Mouse (Mus musculus) MEL (cell line): Measurements from ENCODE around the gene Elmsan1.

Experiments
- CHD2 ChIP-seq: IDR thresholded peaks from 2 replicates; pipeline ENCODE4 v1.6.1; 2011; ENCODE audit warnings: low read length, improper control_type of control experiment
- CTCF ChIP-seq, 3 experiments: IDR thresholded peaks in 2 of 3; conservative IDR thresholded peaks in 1 of 3; 2 replicates each; pipeline ENCODE4 v1.5.1; 2011 to 2012; ENCODE audit warnings: low read length in 3 of 3, low read depth in 2 of 3, mild to moderate bottlenecking in 2 of 3, improper control_type of control experiment in 1 of 3, inconsistent platforms in 1 of 3, mixed read lengths in 1 of 3, moderate library complexity in 1 of 3; ENCODE audit not compliant: control insufficient read depth in 1 of 3, insufficient read depth in 1 of 3, poor library complexity in 1 of 3, severe bottlenecking in 1 of 3
- ETS1 ChIP-seq: IDR thresholded peaks from 2 replicates; pipeline ENCODE4 v1.6.1; 2012; ENCODE audit warnings: low read depth, mild to moderate bottlenecking, inconsistent platforms, low read length, improper control_type of control experiment, moderate library complexity
- MXI1 ChIP-seq: IDR thresholded peaks from 2 replicates; pipeline ENCODE4 v1.6.1; 2011; ENCODE audit warnings: mild to moderate bottlenecking, low read depth, low read length, improper control_type of control experiment
- POLR2A ChIP-seq, 2 experiments: IDR thresholded peaks; 2 replicates each; pipeline ENCODE4 v1.6.1; 2011 to 2012; ENCODE audit warnings: low read length in 2 of 2, mild to moderate bottlenecking in 2 of 2, control low read depth in 1 of 2, improper control_type of control experiment in 1 of 2, low read depth in 1 of 2, moderate library complexity in 1 of 2; ENCODE audit not compliant: control insufficient read depth in 1 of 2, insufficient read depth in 1 of 2, poor library complexity in 1 of 2
- SMC3 ChIP-seq: IDR thresholded peaks from 2 replicates; pipeline ENCODE4 v1.6.1; 2011; ENCODE audit warnings: low read depth, low read length, improper control_type of control experiment
- TAL1 ChIP-seq: IDR thresholded peaks from 2 replicates; pipeline ENCODE4 v1.6.1; 2012; ENCODE audit warnings: mild to moderate bottlenecking, inconsistent platforms, low read length, moderate library complexity, mixed read lengths
- ZMIZ1 ChIP-seq: IDR thresholded peaks from 2 replicates; pipeline ENCODE4 v1.6.1; 2012; ENCODE audit warnings: low read depth, mild to moderate bottlenecking, inconsistent platforms, low read length, improper control_type of control experiment, moderate library complexity

DNA sequence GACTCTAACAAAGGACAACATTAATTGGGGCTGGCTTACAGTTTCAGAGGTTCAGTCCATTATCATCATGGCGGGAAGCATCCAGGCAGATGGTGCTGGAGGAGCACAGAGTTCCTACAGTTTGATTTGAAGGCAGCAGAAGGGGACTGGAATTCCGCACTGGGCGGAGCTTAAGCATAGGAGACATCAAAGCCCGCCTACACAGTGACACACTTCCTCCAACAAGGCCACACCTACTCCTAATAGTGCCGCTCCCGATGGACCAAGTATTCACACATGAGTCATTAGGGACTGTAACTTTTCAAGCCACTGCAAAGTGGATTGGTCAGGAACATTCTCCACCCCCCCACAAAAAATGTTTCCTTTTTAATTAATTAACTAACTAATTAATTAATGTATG is 16.9 kb upstream of the Elmsan1 start:
- TF ChIP-seq SMC3: no peak
- TF ChIP-seq ZMIZ1: no peak
- no peak for TF ChIP-seq POLR2A (IDR thresholded peaks at IDR 0.05; ENCODE audit: control insufficient read depth in 1 of 2, insufficient read depth in 1 of 2, low read depth in 1 of 2, low read length in 2 of 2, poor library complexity in 1 of 2)
- TF ChIP-seq MXI1: no peak
- no peak for TF ChIP-seq ETS1
- TF ChIP-seq CHD2: no peak
- TF ChIP-seq CTCF (IDR thresholded peaks at IDR 0.05 in 2 of 3, conservative IDR thresholded peaks at IDR 0.05 in 1 of 3; ENCODE audit: control insufficient read depth in 1 of 3, insufficient read depth in 1 of 3, low read depth in 2 of 3, low read length in 3 of 3, poor library complexity in 1 of 3, severe bottlenecking in 1 of 3): no peak
- TF ChIP-seq TAL1: no peak
